Mouse (Mus musculus) skeletal muscle tissue, adult 2 months (tissue): ENCODE results near the gene Syt10.
"Not testable (repeated sequence)": the region's sequence is repeated elsewhere in the genome, so short reads cannot be mapped to it uniquely, and the experiment has no call there.

Experiments
- DNase-seq: peaks from one replicate; pipeline ENCODE4 v3.0.0-alpha.2; 2012; ENCODE audit warnings: low read depth, low spot score

The Syt10 gene

DNA sequence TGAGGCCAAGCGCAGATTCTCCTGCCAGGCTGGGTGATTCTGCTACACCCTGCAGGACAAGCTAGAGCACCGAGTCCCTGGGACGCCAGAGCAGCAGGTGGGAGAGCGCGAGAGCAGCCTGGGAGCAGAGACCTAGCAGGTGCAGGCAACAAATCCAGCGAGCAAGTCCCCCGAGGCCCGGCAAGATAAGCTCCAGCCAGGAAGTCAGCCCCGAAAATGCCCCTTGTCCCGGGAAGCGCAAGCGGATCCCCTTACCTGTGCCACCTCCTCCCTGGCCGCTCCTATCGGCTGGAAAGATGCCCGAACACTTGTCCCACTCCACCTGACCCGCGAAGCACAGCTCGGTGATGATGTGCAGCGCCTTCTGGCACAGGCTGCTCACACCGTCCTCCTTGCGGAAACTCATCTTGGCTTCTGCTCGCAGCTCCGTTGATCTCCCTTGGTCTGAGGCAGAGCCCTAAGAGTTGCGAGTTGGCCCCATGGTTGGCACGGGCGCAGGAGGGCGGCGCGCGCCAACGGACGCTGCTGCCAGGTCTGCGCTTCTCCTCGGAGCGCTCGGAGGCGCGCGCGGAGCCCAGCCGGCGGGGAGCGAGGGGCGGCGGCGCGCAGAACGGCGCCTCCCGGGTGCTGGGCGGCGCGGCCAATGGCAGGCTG is at the start of gene Syt10:
Syt10 (minus strand) TSS at position 497 of the 654 bp plus-strand sequence.
- no peak for DNase-seq

DNA sequence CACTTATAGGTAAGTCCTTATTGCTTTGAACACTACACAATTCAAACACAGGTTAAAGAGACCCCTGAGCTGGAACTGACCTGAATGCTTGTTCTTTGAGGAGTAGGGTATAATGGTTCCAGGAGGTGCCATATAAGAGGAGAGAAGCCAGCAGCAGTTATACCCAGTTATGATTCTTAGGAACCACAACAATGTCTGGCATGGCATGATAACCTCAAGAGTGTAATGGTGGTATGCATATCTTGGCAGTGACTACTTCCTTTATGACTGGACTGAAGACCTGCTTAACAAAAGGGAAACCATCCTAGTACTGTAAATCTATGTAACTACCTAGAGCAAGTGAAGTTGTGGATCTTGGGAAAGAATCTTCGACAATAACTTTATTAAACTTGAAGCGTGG is 42.1 kb upstream of the Syt10 start:
- DNase-seq, result no peak

DNA sequence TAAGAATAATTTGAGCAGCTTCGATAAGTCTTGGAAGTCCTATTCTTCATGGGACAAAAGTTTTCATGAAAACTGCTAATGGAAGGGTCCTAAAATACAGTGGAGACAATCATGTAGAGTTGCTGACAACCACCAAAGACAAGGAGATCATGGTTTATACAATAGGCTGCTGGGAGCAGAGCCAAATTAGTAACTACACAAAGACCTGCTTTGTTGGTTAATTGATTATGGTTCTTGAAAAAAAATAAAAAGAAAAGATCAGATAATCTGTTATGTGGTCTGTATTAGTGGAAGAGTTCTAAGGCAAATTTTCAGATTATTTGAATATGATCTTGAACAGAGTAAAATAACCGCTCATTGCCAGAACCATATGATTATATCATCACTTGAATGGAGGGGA is 37.3 kb upstream of the Syt10 start:
- no peak for DNase-seq

DNA sequence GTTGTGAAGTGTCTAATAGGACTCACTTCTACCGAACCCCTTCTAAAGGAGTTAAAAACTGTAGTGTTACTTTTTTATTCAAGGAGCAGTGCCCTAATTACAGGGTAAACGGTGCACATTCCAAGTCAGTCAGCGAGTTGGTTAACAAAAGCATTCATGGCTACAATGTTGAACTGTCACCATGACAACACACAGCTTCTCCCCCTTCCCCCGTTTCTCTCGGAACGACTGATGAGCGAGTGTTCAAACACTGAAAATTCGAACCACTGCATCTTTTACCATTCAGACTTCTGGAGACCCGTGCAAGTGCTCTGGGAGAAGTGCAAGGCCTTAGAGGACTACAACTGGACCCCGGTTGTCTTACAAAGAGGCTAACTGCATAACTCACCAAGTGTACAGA is 25.6 kb downstream of the Syt10 start:
- no peak for DNase-seq

DNA sequence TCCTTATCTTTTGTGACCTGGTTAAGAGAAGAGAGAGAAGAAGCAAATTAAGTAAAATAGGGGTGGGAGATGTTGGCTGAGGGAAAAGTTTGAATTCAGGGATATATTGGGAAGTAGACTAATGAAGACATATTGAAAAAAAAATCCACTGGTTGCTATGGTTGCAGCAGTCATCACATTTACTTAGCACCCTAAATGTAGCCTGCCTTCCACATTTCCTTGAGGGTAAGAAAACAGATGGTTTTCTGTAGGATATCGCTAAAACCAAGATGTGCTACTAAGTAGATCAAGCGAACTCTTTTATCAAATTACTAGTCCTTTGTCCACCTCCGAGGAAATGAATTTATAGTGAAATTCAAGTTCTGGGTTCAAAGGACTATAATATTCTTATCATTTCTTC is 37.2 kb downstream of the Syt10 start:
- DNase-seq, result no peak

DNA sequence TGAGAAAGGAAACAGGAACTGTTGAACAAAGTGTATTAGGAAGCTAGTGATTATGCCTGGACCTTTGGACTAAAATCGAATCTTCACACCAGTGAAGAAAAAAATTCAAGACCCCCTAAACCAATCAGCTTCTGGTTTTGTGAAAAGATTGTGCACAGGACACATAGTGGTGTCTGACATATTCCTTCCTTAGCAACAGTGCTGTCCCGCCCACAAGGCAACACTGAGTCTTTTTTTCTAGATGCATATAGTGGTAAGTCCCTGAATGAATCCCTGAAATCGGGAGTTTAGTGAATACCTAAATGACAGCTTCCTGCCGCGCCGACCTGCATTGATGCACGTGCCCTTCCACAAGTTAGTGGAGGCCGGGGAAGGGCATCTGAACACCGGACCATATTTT is 61.7 kb downstream of the Syt10 start:
- no peak for DNase-seq

DNA sequence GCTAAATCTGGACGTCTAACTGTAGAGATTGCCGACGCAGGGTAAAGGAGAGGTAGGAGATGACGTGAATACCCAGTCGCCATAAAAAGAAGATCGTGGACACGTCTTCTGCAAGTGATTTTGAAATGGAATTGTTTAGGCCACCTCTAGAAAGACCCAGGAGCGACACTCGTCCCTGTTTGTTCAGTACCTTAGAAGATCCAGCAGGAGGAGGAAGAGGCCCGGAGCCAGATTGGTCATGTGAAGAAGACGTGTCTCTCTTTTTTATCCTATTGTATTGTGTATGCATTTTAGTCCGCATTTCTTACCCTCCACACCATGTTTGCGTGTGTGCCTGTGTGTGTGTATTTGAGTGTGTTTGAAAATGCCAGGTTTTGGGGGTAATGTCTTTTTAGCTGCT is 75.6 kb downstream of the Syt10 start:
- DNase-seq, result not testable (repeated sequence)

DNA sequence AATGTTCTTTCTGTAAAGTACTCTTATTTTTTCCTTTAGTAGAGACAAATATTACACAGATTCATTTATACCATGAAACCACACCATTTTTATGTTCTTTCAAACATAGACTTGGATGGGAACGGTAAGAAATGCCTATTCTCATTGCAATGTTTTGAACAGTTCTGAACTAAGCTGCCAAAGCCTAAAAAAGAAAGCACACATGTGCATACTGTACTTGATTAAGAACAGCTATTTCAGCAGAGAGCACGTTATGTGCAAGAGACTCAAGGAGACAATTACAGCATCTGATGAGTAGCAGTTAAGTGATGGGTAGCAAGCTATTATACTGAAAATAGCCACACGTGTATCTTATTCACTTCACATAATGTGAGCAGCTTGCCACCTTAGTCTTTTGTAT is 108.0 kb downstream of the Syt10 start:
- no peak for DNase-seq
